Mouse (Mus musculus): ENCODE data around the gene Ifrd2.

Gene Ifrd2

DNA sequence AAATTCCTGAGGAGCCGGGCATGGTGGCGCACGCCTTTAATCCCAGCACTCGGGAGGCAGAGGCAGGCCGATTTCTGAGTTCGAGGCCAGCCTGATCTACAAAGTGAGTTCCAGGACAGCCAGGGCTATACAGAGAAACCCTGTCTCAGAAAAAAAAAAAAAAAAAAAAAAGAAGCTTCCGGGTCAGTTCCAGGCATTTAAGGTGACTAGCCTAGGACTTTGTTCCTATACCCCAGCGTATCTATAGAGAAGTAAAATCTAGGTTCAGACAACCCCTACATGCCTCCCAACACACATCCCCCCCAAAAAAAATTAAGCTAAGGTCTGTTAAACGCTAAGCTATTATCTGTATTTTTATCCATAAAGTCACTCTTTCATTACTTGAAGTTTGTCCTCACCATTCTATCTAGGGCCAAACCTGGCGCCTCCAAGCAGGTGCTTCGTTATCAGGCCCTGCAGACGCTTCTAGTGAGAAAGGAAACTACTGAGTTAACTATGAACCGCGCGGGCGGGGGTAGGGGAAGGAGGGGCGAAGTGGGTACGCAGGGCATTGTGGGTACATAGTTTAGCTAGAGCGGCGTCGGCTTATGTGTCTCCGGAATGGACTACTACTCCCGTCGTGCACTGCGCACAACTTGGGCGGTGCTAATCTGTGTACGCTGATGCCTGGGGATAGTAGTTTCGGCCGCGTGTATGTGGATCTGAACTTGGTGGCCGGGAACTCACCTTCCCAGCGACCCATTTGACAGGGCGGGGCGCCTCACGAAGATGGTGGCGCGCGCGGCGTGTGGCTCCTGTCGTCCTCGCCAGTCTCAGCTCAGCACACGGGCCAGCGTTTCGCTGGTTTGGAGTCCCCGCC, at the start of gene Ifrd2:
Gene Ifrd2, plus strand, starts transcription at position 669 of the 859 bp plus-strand sequence.
- WGBS: 11% methylated on average over 46 of the region's 46 CpGs

DNA sequence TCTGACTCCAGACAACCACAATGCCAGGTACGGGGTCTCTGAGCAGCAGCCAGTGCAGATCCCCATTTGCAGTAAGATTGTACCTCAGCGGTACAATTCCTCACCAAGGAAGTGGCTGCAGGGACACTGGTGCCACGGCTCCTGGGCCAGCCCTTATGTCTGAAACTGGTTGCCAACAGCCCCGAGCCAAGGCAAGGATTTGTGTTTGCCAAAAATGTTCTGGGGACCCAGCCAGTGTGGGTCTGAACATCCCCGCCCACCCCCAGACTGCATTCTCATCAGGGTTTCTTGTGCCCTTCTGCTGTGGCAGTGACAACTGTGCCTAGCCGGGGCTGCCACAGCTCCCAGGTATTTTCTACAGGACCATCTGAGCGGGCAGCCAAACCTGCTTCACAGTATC, 49.2 kb upstream of the Ifrd2 start:
- 47% methylated on average over 7 of the region's 7 CpGs for WGBS

DNA sequence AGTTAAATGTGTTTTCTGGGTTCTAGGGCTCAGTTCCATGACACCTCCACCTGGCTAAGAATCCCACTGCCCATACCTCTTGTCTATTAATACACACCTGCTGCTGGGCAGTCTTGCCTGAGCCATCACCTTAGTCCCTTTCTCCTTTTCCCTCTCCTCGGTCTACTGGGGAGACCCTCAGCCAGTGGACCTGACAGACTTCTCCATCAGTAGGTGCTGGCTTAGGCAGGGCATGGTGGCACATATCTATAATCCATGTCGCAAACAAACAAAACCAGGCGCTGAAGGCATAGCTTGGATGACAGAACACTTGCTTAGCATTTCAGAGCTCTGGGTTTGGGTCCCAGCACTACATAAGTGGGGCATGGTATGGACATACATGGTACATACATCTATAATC, 48.7 kb upstream of the Ifrd2 start:
- WGBS: 87% methylated on average over 3 of the region's 3 CpGs

DNA sequence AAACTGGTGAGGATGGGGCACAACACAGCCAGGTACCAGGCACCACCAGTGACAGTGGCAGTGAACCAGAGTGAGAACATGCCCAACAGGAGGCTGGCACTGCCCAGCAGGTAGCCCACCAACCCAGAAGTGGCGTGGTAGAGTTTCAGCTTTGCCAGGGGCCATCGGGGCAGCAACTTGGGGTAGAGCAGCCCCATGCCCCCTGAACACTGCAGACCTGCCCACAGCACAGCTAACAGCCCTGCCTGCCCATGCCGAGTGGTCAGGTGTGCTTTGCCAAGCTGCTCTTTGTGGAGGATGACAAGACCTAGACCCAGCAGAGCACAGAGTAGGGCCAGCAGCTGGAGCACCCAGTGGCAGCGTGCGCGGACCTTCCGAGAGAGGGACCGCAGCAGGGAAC, 47.5 kb upstream of the Ifrd2 start:
- WGBS: 95% methylated on average over 8 of the region's 8 CpGs

DNA sequence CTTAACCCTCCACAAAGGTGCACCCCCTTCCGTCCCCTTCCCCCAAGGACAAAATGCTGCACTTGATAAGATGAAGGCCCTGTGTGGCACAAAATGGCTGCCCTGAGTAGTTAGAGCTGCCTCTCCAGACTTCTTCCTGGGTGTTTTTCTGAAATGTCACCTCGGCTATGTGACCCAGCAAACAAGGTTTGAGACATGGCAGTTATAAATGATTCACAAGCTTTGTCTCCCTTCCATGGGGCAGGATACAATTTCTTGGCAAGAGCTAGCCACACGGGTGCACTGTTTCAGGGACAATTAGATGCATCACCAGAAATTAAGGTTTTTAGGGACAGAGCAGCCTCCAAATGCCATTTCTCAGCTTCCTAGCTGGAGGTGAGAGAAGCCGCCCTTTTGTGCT, 47.0 kb upstream of the Ifrd2 start:
- WGBS: 62% methylated on average over 4 of the region's 4 CpGs

DNA sequence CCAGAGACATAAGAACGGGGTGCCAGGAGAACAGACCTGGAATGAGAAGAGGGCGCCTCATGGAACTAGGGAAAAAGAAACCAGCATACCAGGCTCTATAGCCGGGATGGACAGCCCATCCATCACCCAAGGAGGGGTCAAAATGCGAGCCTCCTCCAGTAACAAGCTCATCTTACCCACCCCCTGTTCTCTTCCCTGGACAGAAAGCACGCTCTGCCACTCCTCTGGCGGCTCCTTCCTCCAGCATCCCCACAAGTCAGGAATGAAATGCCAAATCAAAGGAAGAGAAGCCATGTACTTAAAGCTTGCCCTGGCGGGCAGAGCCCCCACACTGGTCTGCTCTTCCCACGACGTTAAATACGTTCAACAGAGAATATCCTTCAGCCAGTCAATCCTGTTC, 46.4 kb upstream of the Ifrd2 start:
- WGBS: 33% methylated on average over 10 of the region's 10 CpGs

DNA sequence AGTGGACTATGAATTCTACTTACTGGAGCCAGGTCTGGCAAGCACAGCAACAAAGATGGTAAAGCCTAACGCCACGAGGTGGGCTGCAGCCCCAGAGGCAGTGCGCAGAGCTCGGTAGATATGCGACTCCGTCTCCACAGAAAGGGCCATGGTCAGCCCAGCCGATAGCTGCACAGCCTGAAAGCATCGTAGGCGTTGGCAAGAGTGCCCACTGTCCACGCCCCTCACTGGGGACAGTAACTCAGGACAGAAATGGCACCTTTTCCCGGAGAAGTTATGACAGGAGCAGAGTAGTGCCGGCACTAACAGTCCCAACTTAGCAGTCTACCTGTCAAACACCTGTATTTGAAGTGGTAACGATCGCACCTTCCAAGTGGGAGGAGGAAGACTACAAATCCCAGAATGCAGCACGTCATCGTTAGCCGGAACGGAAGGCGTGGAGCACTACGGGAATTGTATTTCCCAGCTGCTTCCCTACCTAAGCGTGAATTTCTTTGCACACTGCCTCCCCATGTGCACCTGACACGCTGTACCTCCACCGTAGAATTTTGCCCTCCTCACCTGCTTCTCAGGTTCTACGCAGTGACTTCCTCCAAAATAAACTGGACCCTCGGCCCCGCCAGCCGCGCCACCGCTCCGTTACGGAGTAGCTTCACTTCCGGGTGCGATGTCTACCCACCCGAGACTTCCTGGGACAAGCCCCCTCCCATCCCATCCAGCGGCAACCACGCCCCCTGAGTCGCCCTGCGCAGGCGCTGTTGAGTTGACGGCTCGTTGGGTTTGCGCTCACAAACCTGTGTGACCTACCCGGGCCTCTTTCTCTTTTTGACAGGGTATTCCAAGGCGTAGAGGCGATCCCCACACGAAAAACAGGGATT, 45.7 kb upstream of the Ifrd2 start, which contains the start of the genes Cyb561d2 and Nprl2:
Gene Cyb561d2, minus strand, starts transcription at position 720 of the 878 bp plus-strand sequence.
Gene Nprl2, plus strand, starts transcription at position 753 of the 878 bp plus-strand sequence.
- WGBS: under 1% methylated on average over 46 of the region's 46 CpGs

DNA sequence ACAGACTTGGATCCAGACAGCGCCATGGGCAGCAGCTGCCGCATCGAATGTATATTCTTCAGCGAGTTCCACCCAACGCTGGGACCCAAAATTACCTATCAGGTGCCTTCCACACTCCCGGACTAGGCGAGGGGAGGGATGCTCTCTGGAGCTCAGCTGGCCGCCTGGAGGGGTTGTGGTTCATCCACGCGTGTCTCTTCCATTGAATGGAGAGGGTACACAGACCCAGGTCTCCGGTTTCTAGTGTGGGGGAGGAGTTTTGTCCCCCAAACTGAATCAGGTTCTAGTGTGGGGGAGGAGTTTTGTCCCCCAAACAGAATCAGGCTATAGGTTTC, 45.1 kb upstream of the Ifrd2 start:
- WGBS: under 1% methylated on average over 11 of the region's 11 CpGs

DNA sequence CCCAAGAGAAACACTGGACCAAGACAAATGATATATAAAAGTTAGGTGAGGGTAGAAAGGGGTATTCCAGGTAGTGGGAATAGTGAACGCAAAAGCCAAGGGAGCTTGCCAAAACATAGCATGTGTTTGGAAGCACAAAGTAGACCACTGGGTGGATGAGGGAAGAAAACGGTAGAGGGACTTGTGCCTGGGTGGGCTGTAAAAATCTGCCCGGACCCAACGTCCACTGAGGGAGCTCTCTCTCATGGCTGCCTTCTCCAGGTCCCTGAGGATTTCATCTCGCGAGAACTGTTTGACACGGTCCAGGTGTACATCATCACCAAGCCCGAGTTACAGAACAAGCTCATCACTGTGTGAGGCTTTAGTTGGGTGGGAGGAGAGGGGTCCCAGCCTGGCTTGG, 44.7 kb upstream of the Ifrd2 start:
- 40% methylated on average over 8 of the region's 8 CpGs for WGBS

DNA sequence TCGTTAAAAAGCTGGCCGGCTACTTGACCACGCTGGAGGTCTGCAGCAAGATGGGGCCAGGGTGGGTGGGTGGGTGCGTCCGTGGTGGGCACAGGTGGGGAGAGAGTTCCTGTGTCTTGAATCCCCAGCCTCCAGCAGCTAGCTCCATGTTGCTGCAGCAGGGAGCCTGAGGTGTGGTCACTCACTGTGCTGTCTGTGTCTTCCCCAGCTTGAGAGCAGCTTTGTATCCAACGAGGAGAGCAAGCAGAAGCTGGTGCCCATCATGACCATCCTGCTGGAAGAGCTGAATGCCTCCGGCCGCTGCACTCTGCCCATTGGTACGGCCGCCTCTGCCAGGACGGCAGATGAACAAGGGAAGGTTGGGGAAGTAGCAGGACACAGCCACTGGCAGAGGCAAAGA, 44.1 kb upstream of the Ifrd2 start:
- WGBS: 86% methylated on average over 11 of the region's 11 CpGs

DNA sequence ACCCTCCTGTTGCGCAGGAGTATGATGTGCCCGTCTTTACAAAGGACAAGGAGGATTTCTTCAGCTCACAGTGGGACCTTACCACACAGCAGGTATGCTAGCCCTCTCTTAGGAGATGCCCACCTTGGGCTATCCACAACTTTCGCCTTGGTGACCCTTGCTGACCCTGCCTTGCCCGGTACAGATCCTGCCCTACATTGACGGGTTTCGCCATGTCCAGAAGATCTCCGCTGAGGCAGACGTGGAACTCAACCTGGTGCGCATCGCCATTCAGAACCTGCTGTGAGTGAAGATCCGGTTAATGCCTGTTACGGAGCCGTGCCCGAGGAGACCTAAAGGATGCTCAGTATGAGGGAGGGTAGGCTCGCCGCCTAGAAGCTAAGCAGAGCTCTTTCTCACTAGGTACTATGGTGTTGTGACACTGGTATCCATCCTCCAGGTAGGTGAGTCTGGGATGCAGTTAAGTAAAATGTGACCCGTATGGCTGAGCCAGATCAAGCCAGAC, 43.2 kb upstream of the Ifrd2 start:
- WGBS: 97% methylated on average over 17 of the region's 17 CpGs

DNA sequence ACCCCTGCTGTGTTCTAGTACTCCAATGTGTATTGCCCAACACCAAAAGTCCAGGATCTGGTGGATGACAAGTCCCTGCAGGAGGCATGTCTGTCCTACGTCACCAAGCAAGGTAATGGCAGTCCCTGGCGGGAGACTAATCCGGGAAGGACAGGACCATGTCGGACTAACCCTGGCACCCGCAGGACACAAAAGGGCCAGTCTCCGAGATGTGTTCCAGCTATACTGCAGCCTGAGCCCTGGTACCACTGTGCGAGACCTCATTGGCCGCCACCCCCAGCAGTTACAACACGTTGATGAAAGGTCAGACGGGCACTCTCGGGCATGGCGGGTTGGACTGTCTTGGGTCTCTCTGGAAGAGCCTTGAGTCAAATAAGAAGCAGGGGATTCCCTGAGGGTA, 42.7 kb upstream of the Ifrd2 start:
- WGBS: 94% methylated on average over 12 of the region's 12 CpGs

DNA sequence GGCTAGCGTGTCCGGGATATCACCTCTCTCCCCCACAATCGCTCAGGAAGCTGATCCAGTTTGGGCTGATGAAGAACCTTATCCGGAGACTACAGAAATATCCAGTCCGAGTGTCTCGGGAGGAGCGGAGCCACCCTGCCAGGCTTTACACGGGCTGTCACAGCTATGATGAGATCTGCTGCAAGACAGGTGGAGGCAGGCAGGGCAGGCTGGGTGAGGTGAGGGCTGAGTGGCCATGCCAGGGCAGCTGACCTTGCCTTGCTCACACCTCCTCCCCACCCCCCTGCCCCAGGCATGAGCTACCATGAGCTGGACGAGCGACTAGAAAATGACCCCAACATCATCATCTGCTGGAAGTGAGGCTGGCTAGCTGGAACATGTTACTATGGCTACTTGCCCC, 42.2 kb upstream of the Ifrd2 start:
- 81% methylated on average over 10 of the region's 10 CpGs for WGBS

DNA sequence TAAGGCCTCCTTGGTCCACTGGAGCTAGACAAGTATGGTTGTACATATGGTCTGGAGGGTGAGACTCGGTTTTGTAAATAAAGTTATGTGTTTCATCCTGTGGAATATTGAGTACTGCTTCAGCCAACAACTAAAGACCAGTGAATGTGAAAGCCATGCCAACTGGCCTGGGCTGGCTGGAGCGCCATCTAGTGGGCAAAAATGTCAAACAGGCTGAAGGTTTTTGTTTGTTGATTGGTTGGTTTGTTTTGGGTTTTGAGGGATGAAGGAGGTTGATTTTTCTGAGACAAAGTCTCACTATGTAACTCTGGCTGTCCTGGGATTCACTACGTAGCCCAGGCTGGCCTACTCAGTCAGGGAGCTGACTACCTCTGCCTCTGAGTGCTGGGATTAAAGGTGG, 41.8 kb upstream of the Ifrd2 start:
- WGBS: 8% methylated on average over 3 of the region's 3 CpGs

DNA sequence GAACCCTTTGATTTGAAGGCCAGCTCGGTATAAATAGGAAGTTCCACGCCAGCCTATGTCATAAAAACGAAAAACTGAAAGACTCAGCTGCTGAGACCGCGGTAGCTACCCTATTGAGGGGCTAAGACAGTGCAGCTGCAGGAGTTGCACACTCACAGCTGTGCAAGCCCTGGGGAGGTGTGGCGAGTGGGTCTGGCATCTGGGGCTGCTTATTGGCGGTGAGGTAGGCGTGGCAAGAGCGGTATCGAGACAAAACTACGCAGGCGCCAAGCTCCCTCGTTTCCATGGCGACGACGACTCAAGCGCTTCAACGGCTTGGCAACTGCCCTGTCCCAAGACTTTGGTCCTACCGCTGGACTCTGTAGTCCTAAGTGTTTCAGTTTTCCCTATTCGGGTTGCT, 40.4 kb upstream of the Ifrd2 start, which contains the start of gene Zmynd10:
Gene Zmynd10, plus strand, starts transcription at position 273 of the 400 bp plus-strand sequence.
- 2% methylated on average over 20 of the region's 20 CpGs for WGBS

DNA sequence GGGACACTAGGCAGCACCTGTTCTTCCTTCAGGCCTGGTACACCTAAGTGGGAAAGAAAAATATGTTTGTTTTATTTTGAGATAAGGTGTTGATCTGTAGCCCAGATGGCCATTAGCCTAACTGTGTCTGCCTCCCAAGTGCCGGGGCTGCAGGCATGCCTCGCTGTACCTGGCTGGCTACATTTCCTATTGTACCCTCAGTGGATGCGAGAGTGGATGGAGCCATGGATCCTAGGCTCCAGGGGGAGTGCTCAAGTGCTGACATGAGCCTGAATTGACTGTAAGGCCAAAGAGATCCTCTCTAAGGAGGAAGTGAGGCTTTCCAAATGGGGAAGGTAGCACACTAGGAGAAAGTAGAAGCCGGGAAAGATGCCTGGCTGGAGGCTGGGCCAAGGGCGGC, 39.5 kb upstream of the Ifrd2 start:
- WGBS: 86% methylated on average over 5 of the region's 5 CpGs

DNA sequence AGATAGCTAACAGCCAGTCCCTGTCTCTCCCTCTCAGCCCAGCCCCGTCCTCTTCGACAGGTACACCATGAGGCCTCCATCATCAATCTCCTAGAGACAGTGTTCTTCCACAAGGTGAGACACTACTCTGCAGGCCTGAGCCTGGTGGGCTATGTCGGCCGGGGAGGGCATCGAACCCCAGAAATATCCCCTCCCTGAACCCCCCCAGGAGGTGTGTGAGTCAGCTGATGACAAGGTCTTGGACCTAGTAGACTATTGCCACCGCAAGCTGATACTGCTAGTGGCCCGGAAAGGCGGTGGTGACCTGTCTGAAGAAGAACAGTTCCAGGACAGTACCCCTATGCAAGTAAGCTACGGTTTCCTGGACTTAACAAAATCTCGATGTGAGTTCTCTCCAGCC, 38.6 kb upstream of the Ifrd2 start:
- WGBS: 95% methylated on average over 10 of the region's 10 CpGs

DNA sequence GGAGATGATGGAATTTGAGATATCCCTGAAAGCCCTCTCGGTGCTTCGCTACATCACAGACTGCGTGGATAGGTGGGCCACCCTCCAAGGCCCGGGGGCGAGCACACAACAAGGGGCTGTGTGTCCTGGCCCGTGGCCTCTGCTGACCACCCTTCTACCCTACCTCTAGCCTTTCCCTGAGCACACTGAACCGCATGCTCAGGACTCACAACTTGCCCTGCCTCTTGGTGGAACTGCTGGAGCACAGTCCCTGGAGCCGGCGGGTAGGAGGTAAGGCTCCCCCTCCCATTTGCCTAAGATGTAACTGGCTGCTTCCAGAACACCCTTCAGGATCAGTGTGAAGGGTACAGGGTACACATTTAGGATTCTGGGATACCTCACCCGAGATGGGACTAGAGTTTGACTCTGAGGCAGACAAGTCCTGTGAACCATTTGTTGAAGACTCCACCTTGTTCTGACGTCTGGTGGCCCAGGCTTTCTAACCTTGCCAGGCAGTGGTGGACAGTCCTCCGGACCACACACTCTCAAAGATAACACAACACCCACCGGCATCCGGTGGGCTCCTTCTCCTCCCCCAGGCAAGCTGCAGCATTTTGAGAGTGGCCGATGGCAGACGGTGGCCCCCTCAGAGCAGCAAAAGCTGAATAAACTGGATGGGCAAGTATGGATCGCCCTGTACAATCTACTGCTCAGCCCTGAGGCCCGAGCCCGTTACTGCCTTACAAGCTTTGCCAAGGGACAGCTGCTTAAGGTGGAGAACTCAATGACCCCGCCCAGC, 38.0 kb upstream of the Ifrd2 start:
- 95% methylated on average over 20 of the region's 20 CpGs for WGBS

DNA sequence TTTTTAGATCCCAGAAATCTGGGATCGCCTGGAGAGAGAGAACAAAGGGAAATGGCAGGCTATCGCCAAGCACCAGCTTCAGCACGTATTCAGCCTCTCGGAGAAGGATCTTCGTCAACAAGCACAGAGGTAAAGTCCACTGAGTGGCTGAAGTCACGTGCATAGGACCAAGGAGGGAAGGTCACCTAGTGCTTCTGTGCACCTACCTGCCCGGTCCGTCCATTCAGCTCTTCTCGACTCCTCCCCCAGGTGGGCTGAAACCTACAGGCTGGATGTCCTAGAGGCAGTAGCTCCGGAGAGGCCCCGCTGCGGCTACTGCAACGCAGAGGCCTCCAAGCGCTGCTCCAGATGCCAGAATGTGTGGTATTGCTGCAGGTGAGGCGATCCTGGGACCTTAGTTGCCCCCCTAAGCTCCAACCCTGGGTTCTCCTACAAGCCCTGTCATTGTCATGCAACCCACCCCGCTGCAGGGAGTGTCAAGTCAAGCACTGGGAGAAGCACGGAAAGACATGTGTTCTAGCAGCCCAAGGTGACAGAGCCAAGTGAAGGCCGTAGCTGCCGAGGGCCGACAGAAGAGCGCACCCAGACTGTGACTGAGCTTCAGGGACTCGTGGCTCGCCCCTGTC, 36.8 kb upstream of the Ifrd2 start:
- 77% methylated on average over 23 of the region's 23 CpGs for WGBS

DNA sequence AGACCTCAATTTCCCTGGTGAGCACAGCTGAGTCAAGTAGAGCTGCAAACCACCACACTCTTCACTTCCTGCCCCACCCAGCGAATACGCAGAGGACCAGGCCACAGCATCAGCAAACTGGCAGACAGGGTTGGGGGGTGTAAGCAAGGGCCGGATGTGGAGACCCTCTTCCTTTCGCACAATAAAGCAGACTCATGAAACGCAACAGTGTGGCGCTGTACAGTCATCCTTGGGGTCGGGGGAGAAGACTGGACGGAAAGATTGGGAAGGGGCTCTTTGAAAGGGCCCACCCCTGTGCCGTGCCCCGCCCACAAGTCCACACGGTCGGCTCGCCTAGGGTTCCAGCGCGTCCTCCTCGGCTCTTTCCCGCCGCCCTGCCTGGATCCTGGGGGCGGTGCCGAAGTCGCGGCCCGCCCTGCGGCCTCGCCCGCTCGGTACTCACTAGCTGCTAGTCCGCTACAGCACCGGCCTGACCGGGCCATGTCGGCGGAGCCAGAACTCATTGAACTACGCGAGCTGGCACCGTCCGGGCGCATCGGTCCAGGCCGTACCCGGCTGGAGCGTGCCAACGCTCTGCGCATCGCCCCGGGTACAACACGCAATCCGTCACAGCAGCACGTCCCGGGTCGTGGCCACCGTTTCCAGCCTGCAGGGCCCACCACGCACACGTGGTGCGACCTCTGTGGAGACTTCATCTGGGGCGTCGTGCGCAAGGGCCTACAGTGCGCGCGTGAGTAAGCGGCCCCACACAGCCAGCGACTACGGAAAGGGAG, 36.1 kb upstream of the Ifrd2 start, which contains the start of gene Rassf1:
Gene Rassf1, plus strand, starts transcription at position 439 of the 773 bp plus-strand sequence.
- WGBS: 16% methylated on average over 63 of the region's 63 CpGs

All from cerebral cortex, adult 2 months (tissue).